Mouse (Mus musculus): ENCODE data around the gene Il3. TPM values are rescaled to one million over a fixed set of nuclear protein-coding genes. Genes with fewer than 3 reads are reported as not detected.
A peak's percentile ranks its signal among the peaks of the same experiment; 100 is the strongest.

The Il3 gene
- polyA plus RNA-seq, 1 experiment from 2014 or later = not detected

- 0 out of 2 replicates have a peak, but pooled peaks cover 3% of the 10 kb centered on the region for H3K27me3 ChIP-seq (ENCODE audit: control insufficient read depth, insufficient read depth, low read length)
- H3K4me2 ChIP-seq (ENCODE audit: low read depth, low read length) = no peak overlapping the region
- no peak overlapping the region for H3K27ac ChIP-seq (ENCODE audit: low read length)
- no peaks in the 10 kb centered on the region for H3K36me3 ChIP-seq (ENCODE audit: control insufficient read depth, insufficient read depth)
- H3K4me1 ChIP-seq (ENCODE audit: control insufficient read depth, insufficient read depth, low read length) = peaks cover 5% of the 10 kb centered on the region
- no peak overlapping the region for H3K4me3 ChIP-seq (ENCODE audit: low read length)
- no peak for ATAC-seq (replicated peaks; ENCODE audit: extremely low read depth, insufficient read depth, low FRiP score)
- H3K9ac ChIP-seq (ENCODE audit: low read length) = no peak overlapping the region
- no peaks in the 10 kb centered on the region for H3K9me3 ChIP-seq (replicated peaks; ENCODE audit: control insufficient read depth, low read length)
- 40% methylated on average over 4 of the region's 4 CpGs for WGBS
These were observed 13.0 kb downstream of the Il3 start for GRCm38 (mm10) chr11:54254114-54254513.

GRCm38 (mm10) chr11:54250575-54250974 lies 16.5 kb downstream of the Il3 start:
- no peak overlapping the region for H3K4me2 ChIP-seq (ENCODE audit: low read depth, low read length)
- no peak for ATAC-seq (replicated peaks; ENCODE audit: extremely low read depth, insufficient read depth, low FRiP score)
- H3K4me3 ChIP-seq (ENCODE audit: low read length) = no peak overlapping the region
- H3K27me3 ChIP-seq (ENCODE audit: control insufficient read depth, insufficient read depth, low read length) = 0 out of 2 replicates have a peak, but pooled peaks cover 3% of the 10 kb centered on the region
- no peak overlapping the region for H3K9ac ChIP-seq (ENCODE audit: low read length)
- H3K36me3 ChIP-seq (ENCODE audit: control insufficient read depth, insufficient read depth) = no peaks in the 10 kb centered on the region
- peaks cover 8% of the 10 kb centered on the region for H3K4me1 ChIP-seq (ENCODE audit: control insufficient read depth, insufficient read depth, low read length)
- no peaks in the 10 kb centered on the region for H3K9me3 ChIP-seq (replicated peaks; ENCODE audit: control insufficient read depth, low read length)
- no peak overlapping the region for H3K27ac ChIP-seq (ENCODE audit: low read length)
- 82% methylated on average over 11 of the region's 11 CpGs for WGBS

- Histone ChIP-seq H3K27ac (ENCODE audit: low read length) (no peak overlapping the region), H3K9ac (ENCODE audit: low read length) (no peak overlapping the region), H3K4me1 (ENCODE audit: control insufficient read depth, insufficient read depth, low read length) (peaks cover 8% of the 10 kb centered on the region), H3K9me3 (replicated peaks; ENCODE audit: control insufficient read depth, low read length) (no peaks in the 10 kb centered on the region), H3K27me3 (ENCODE audit: control insufficient read depth, insufficient read depth, low read length) (0 out of 2 replicates have a peak, but pooled peaks cover 3% of the 10 kb centered on the region), H3K4me2 (ENCODE audit: low read depth, low read length) (no peak overlapping the region), H3K36me3 (ENCODE audit: control insufficient read depth, insufficient read depth) (no peaks in the 10 kb centered on the region), H3K4me3 (ENCODE audit: low read length) (no peak overlapping the region)
- ATAC-seq (replicated peaks; ENCODE audit: extremely low read depth, insufficient read depth, low FRiP score) = no peak
- WGBS = 75% methylated on average over 3 of the region's 3 CpGs
These were observed 17.3 kb downstream of the Il3 start for GRCm38 (mm10) chr11:54249748-54250147.

- Histone ChIP-seq H3K27me3 (ENCODE audit: control insufficient read depth, insufficient read depth, low read length) (no peaks in the 10 kb centered on the region), H3K4me3 (ENCODE audit: low read length) (no peak within 1 kb of the TSS), H3K4me1 (ENCODE audit: control insufficient read depth, insufficient read depth, low read length) (peaks cover 8% of the 10 kb centered on the region), H3K9me3 (replicated peaks; ENCODE audit: control insufficient read depth, low read length) (no peaks in the 10 kb centered on the region), H3K27ac (ENCODE audit: low read length) (no peak within 1 kb of the TSS), H3K4me2 (ENCODE audit: low read depth, low read length) (peak within 1 kb of the TSS; percentile 15; the same call in 1 of the 2 replicates), H3K9ac (ENCODE audit: low read length) (no peak within 1 kb of the TSS), H3K36me3 (ENCODE audit: control insufficient read depth, insufficient read depth) (no peaks in the 10 kb centered on the region)
- no peak; the same call in 1 of the 2 replicates for ATAC-seq (replicated peaks; ENCODE audit: extremely low read depth, insufficient read depth, low FRiP score)
- 41% methylated on average over 11 of the region's 11 CpGs for WGBS
These were observed 17.9 kb downstream of the Il3 start, which contains the start of gene Csf2 for GRCm38 (mm10) chr11:54248940-54249717. Gene Csf2, minus strand, starts transcription at chr11:54249667.

DNA sequence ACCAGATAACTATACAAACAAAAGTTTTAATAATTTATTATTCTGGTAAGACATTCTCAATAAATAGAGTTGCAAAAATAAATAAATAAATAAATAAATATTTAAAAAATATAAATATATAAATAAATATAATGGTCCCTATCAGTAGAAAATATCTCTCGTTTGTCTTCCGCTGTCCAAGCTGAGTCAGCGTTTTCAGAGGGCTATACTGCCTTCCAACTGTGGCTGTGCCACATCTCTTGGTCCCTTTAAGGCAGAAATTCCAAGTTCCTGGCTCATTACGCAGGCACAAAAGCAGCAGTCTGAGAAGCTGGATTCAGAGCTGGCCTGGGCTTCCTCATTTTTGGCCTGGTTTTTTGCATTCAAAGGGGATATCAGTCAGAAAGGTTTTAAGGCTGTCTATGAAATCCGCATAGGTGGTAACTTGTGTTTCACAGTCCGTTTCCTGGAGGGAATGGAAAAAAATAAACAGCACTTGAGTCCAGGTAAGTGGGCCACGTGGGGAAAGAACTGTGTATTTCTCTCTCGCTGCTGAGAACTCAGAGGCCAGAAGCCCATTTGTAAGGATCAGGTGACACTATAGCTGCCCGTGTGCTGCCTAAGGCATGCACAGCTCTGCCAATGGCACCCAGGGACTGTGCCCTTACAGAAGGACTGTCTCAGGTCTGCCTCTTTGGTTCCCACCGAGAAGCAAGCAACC lies 19.7 kb downstream of the Il3 start:
- H3K9me3 ChIP-seq (replicated peaks; ENCODE audit: control insufficient read depth, low read length) = no peaks in the 10 kb centered on the region
- H3K4me2 ChIP-seq (ENCODE audit: low read depth, low read length) = no peak overlapping the region
- 69% methylated on average over 10 of the region's 10 CpGs for WGBS
- no peak overlapping the region for H3K4me3 ChIP-seq (ENCODE audit: low read length)
- no peaks in the 10 kb centered on the region for H3K27me3 ChIP-seq (ENCODE audit: control insufficient read depth, insufficient read depth, low read length)
- H3K4me1 ChIP-seq (ENCODE audit: control insufficient read depth, insufficient read depth, low read length) = peaks cover 8% of the 10 kb centered on the region
- no peak overlapping the region for H3K27ac ChIP-seq (ENCODE audit: low read length)
- H3K9ac ChIP-seq (ENCODE audit: low read length) = no peak overlapping the region
- no peak for ATAC-seq (replicated peaks; ENCODE audit: extremely low read depth, insufficient read depth, low FRiP score)
- H3K36me3 ChIP-seq (ENCODE audit: control insufficient read depth, insufficient read depth) = no peaks in the 10 kb centered on the region

GRCm38 (mm10) chr11:54244465-54244864 lies 22.6 kb downstream of the Il3 start:
- Histone ChIP-seq H3K27ac (ENCODE audit: low read length) (no peak overlapping the region), H3K9me3 (replicated peaks; ENCODE audit: control insufficient read depth, low read length) (no peaks in the 10 kb centered on the region), H3K27me3 (ENCODE audit: control insufficient read depth, insufficient read depth, low read length) (no peaks in the 10 kb centered on the region), H3K4me1 (ENCODE audit: control insufficient read depth, insufficient read depth, low read length) (peaks cover 7% of the 10 kb centered on the region), H3K4me3 (ENCODE audit: low read length) (no peak overlapping the region), H3K36me3 (ENCODE audit: control insufficient read depth, insufficient read depth) (no peaks in the 10 kb centered on the region), H3K9ac (ENCODE audit: low read length) (no peak overlapping the region), H3K4me2 (ENCODE audit: low read depth, low read length) (no peak overlapping the region)
- WGBS = 56% methylated on average over 6 of the region's 6 CpGs
- ATAC-seq (replicated peaks; ENCODE audit: extremely low read depth, insufficient read depth, low FRiP score) = no peak

- no peak for ATAC-seq (replicated peaks; ENCODE audit: extremely low read depth, insufficient read depth, low FRiP score)
- Histone ChIP-seq H3K27me3 (ENCODE audit: control insufficient read depth, insufficient read depth, low read length) (no peaks in the 10 kb centered on the region), H3K4me3 (ENCODE audit: low read length) (no peak overlapping the region), H3K4me1 (ENCODE audit: control insufficient read depth, insufficient read depth, low read length) (no peaks in the 10 kb centered on the region), H3K4me2 (ENCODE audit: low read depth, low read length) (no peak overlapping the region), H3K36me3 (ENCODE audit: control insufficient read depth, insufficient read depth) (no peaks in the 10 kb centered on the region), H3K9ac (ENCODE audit: low read length) (no peak overlapping the region), H3K9me3 (replicated peaks; ENCODE audit: control insufficient read depth, low read length) (no peaks in the 10 kb centered on the region), H3K27ac (ENCODE audit: low read length) (no peak overlapping the region)
- WGBS = 86% methylated on average over 3 of the region's 3 CpGs
These were observed 24.6 kb downstream of the Il3 start for GRCm38 (mm10) chr11:54242494-54242893.

DNA sequence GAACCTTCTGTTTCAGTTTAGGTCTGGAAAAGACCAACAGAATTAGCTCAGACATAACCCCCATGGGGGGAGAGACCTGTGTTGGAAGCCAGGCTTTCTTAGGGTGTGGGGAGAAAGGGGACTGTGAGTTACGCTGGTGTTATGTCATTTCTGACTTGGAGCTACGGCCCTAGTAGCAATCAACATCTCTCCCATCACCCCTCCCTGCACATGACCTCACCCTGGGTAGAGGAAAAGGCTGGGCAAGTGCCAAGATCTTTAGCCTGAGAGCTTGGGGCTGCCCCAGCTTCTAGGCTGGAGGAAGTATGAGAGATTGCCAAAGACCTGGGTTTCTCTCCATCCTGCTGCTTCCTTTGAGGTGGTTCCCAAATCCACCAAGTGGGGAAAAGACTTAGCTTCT lies 30.1 kb downstream of the Il3 start:
- Histone ChIP-seq H3K4me3 (ENCODE audit: low read length) (no peak overlapping the region), H3K27me3 (ENCODE audit: control insufficient read depth, insufficient read depth, low read length) (no peaks in the 10 kb centered on the region), H3K9ac (ENCODE audit: low read length) (no peak overlapping the region), H3K36me3 (ENCODE audit: control insufficient read depth, insufficient read depth) (no peaks in the 10 kb centered on the region), H3K4me1 (ENCODE audit: control insufficient read depth, insufficient read depth, low read length) (peaks cover 5% of the 10 kb centered on the region), H3K9me3 (replicated peaks; ENCODE audit: control insufficient read depth, low read length) (no peaks in the 10 kb centered on the region), H3K27ac (ENCODE audit: low read length) (no peak overlapping the region), H3K4me2 (ENCODE audit: low read depth, low read length) (no peak overlapping the region)
- ATAC-seq (replicated peaks; ENCODE audit: extremely low read depth, insufficient read depth, low FRiP score) = peak; percentile 76
- 15% methylated on average over 2 of the region's 2 CpGs for WGBS

DNA sequence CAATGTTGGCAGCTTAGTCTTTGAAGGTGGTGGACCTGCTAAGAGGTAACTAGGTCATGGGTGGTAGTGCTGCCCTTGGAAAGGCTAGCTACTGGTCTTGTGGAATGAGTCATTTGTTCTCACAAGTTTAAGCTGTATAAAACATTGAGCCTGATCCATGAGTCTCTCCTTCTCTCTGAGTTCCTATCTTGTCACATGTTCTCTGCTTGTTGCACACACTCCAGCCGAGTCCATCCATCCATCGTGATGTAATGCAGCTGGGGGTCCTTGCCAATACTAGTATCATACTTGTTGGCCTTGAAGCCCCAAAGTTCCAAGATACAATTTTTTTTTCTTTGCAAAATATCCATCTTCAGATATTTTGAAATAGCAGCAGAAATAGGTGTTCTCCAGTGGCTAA lies 39.6 kb downstream of the Il3 start:
- 76% methylated on average over 2 of the region's 2 CpGs for WGBS
- Histone ChIP-seq H3K27me3 (ENCODE audit: control insufficient read depth, insufficient read depth, low read length) (no peaks in the 10 kb centered on the region), H3K4me2 (ENCODE audit: low read depth, low read length) (no peak overlapping the region), H3K9ac (ENCODE audit: low read length) (no peak overlapping the region), H3K4me1 (ENCODE audit: control insufficient read depth, insufficient read depth, low read length) (no peaks in the 10 kb centered on the region), H3K36me3 (ENCODE audit: control insufficient read depth, insufficient read depth) (no peaks in the 10 kb centered on the region), H3K27ac (ENCODE audit: low read length) (no peak overlapping the region), H3K4me3 (ENCODE audit: low read length) (no peak overlapping the region), H3K9me3 (replicated peaks; ENCODE audit: control insufficient read depth, low read length) (no peaks in the 10 kb centered on the region)
- no peak for ATAC-seq (replicated peaks; ENCODE audit: extremely low read depth, insufficient read depth, low FRiP score)
